Mouse (Mus musculus) hindbrain, embryonic 15.5 days (tissue): ENCODE measurements around the gene Gatb. TPM values are rescaled to one million over a fixed set of nuclear protein-coding genes. Genes with fewer than 3 reads are reported as not detected.
"Not testable (repeated sequence)": the region's sequence is repeated elsewhere in the genome, so short reads cannot be mapped to it uniquely, and the experiment has no call there.

ENCODE experiments used
- ATAC-seq: fragments of 200-750 bp; cut with Nextera tagmentation; 2 replicates; pipeline ENCODE4 v1.8.0; 2017; ENCODE audit warnings: low read depth, moderate number of reproducible peaks, moderate TSS enrichment; ENCODE audit not compliant: low FRiP score
- H3K27ac ChIP-seq: fragments of 300-500 bp; sonication (generic); replicated peaks from 2 replicates; pipeline ENCODE4 v1.5.1; 2015; ENCODE audit warnings: mild to moderate bottlenecking, inconsistent platforms
- H3K27me3 ChIP-seq: fragments of 300-500 bp; sonication (generic); 2 replicates; pipeline ENCODE4 v1.6.1; 2015; ENCODE audit warnings: control low read depth, inconsistent platforms
- H3K36me3 ChIP-seq: fragments of 300-500 bp; sonication (generic); 2 replicates; pipeline ENCODE4 v1.6.1; 2015; ENCODE audit warnings: control low read depth, inconsistent platforms
- H3K4me1 ChIP-seq: fragments of 300-500 bp; sonication (generic); replicated peaks from 2 replicates; pipeline ENCODE4 v1.6.1; 2015; ENCODE audit warnings: control low read depth, inconsistent platforms
- H3K4me2 ChIP-seq: fragments of 300-500 bp; sonication (generic); 2 replicates; pipeline ENCODE4 v1.6.1; 2015; ENCODE audit warnings: moderate library complexity, mild to moderate bottlenecking, inconsistent platforms
- H3K4me3 ChIP-seq: fragments of 300-500 bp; sonication (generic); 2 replicates; pipeline ENCODE4 v1.5.1; 2015; ENCODE audit warnings: mild to moderate bottlenecking, inconsistent platforms
- H3K9ac ChIP-seq: fragments of 300-500 bp; sonication (generic); 2 replicates; pipeline ENCODE4 v1.6.1; 2015; ENCODE audit warnings: inconsistent platforms
- H3K9me3 ChIP-seq: fragments of 300-500 bp; sonication (generic); 2 replicates; pipeline ENCODE4 v1.6.1; 2016; ENCODE audit warnings: control low read depth, inconsistent platforms
- WGBS: fragments of 180-500 bp; shearing (Covaris S2); methylation state at CpG from one replicate; pipeline ENCODE4 v1.1.7; 2015; 5-methylcytosine and 5-hydroxymethylcytosine counted together
- polyA plus RNA-seq: library from polyadenylated mRNA; unstranded; fragments of >200 nt; fragmentation: Nextera tagmentation; extraction: Ambion mirVana; gene quantifications from 2 replicates; pipeline ENCODE4 v1.2.1, GENCODE M21; 2015

The Gatb gene
- polyA plus RNA-seq, 1 experiment from 2014 or later: 20.1 TPM

- Histone ChIP-seq H3K36me3 (no peaks in the 10 kb centered on the region), H3K4me1 (0 out of 2 replicates have a peak, but pooled peaks cover 4% of the 10 kb centered on the region), H3K4me2 (no peak overlapping the region), H3K27me3 (no peaks in the 10 kb centered on the region), H3K9me3 (no peaks in the 10 kb centered on the region), H3K9ac (no peak overlapping the region), H3K4me3 (no peak overlapping the region), H3K27ac (no peak overlapping the region)
- no peak for ATAC-seq
- WGBS: 61% methylated on average over 2 of the region's 2 CpGs
Measured at GRCm38 (mm10) chr3:85571276-85571675, 2.6 kb upstream of the Gatb start.

- H3K36me3 ChIP-seq, H3K4me2 ChIP-seq, H3K27ac ChIP-seq, H3K4me1 ChIP-seq, H3K4me3 ChIP-seq, H3K9me3 ChIP-seq, H3K9ac ChIP-seq, H3K27me3 ChIP-seq, ATAC-seq: not testable (repeated sequence)
- WGBS: 94% methylated on average over 8 of the region's 8 CpGs
Measured at GRCm38 (mm10) chr3:85572502-85572901, 1.4 kb upstream of the Gatb start.

GRCm38 (mm10) chr3:85573216-85573863 lies 579 bp upstream of the Gatb start:
- peak overlapping the region; percentile 11; the same call in 1 of the 2 replicates for H3K9ac ChIP-seq
- no peak for ATAC-seq
- H3K27ac ChIP-seq: peak overlapping the region; percentile 60
- 24% methylated on average over 6 of the region's 6 CpGs for WGBS
- H3K27me3 ChIP-seq: no peaks in the 10 kb centered on the region
- peak overlapping the region; percentile 76 for H3K4me2 ChIP-seq
- H3K9me3 ChIP-seq: no peaks in the 10 kb centered on the region
- H3K36me3 ChIP-seq: no peaks in the 10 kb centered on the region
- H3K4me1 ChIP-seq: 0 out of 2 replicates have a peak, but pooled peaks cover 4% of the 10 kb centered on the region
- H3K4me3 ChIP-seq: peak overlapping the region; percentile 73

- Histone ChIP-seq H3K4me3 (no peak overlapping the region), H3K27me3 (no peaks in the 10 kb centered on the region), H3K9ac (no peak overlapping the region), H3K4me2 (no peak overlapping the region), H3K27ac (no peak overlapping the region), H3K9me3 (no peaks in the 10 kb centered on the region), H3K36me3 (no peaks in the 10 kb centered on the region), H3K4me1 (no peaks in the 10 kb centered on the region)
- no peak for ATAC-seq
- WGBS: 85% methylated on average over 2 of the region's 2 CpGs
Measured at GRCm38 (mm10) chr3:85582726-85583125, 8.8 kb downstream of the Gatb start.

GRCm38 (mm10) chr3:85583194-85583593 lies 9.3 kb downstream of the Gatb start:
- ATAC-seq: no peak
- H3K4me3 ChIP-seq: no peak overlapping the region
- WGBS: 84% methylated on average over 5 of the region's 5 CpGs

GRCm38 (mm10) chr3:85584966-85585365 lies 11.0 kb downstream of the Gatb start:
- Histone ChIP-seq H3K9ac (no peak overlapping the region), H3K4me1 (no peaks in the 10 kb centered on the region), H3K36me3 (no peaks in the 10 kb centered on the region), H3K9me3 (no peaks in the 10 kb centered on the region), H3K27ac (no peak overlapping the region), H3K4me2 (no peak overlapping the region), H3K4me3 (no peak overlapping the region), H3K27me3 (no peaks in the 10 kb centered on the region)
- 92% methylated on average over 4 of the region's 4 CpGs for WGBS
- ATAC-seq: no peak

More at GRCm38 (mm10) chr3:85583194-85583593, 9.3 kb downstream of the Gatb start:
- H3K27ac ChIP-seq: no peak overlapping the region
- no peak overlapping the region for H3K4me2 ChIP-seq
- no peaks in the 10 kb centered on the region for H3K9me3 ChIP-seq
- no peaks in the 10 kb centered on the region for H3K27me3 ChIP-seq
- no peaks in the 10 kb centered on the region for H3K4me1 ChIP-seq
- no peak overlapping the region for H3K9ac ChIP-seq
- H3K36me3 ChIP-seq: no peaks in the 10 kb centered on the region

GRCm38 (mm10) chr3:85588701-85589100 lies 14.8 kb downstream of the Gatb start:
- WGBS: 65% methylated on average over 2 of the region's 2 CpGs
- Histone ChIP-seq H3K9me3 (no peaks in the 10 kb centered on the region), H3K27me3 (no peaks in the 10 kb centered on the region), H3K4me3 (no peak overlapping the region), H3K4me2 (no peak overlapping the region), H3K27ac (no peak overlapping the region), H3K9ac (no peak overlapping the region), H3K4me1 (no peaks in the 10 kb centered on the region), H3K36me3 (no peaks in the 10 kb centered on the region)
- ATAC-seq: no peak

- Histone ChIP-seq H3K9me3 (no peaks in the 10 kb centered on the region), H3K4me1 (no peaks in the 10 kb centered on the region), H3K4me3 (no peak overlapping the region), H3K4me2 (no peak overlapping the region), H3K36me3 (no peaks in the 10 kb centered on the region), H3K9ac (no peak overlapping the region), H3K27ac (no peak overlapping the region), H3K27me3 (no peaks in the 10 kb centered on the region)
- no peak for ATAC-seq
- WGBS: 87% methylated on average over 3 of the region's 3 CpGs
Measured at GRCm38 (mm10) chr3:85590090-85590754, 16.3 kb downstream of the Gatb start.

GRCm38 (mm10) chr3:85592067-85592466 lies 18.1 kb downstream of the Gatb start:
- WGBS: 82% methylated on average over 4 of the region's 4 CpGs
- H3K9ac ChIP-seq: no peak overlapping the region
- ATAC-seq: no peak

GRCm38 (mm10) chr3:85592640-85593252 lies 18.8 kb downstream of the Gatb start:
- Histone ChIP-seq H3K4me3 (no peak overlapping the region), H3K36me3 (no peaks in the 10 kb centered on the region), H3K9me3 (no peaks in the 10 kb centered on the region), H3K4me2 (no peak overlapping the region), H3K27ac (no peak overlapping the region), H3K27me3 (no peaks in the 10 kb centered on the region), H3K4me1 (no peaks in the 10 kb centered on the region), H3K9ac (no peak overlapping the region)
- no peak for ATAC-seq
- 93% methylated on average over 5 of the region's 5 CpGs for WGBS

More at GRCm38 (mm10) chr3:85592067-85592466, 18.1 kb downstream of the Gatb start:
- Histone ChIP-seq H3K9me3 (no peaks in the 10 kb centered on the region), H3K36me3 (no peaks in the 10 kb centered on the region), H3K4me2 (no peak overlapping the region), H3K27me3 (no peaks in the 10 kb centered on the region), H3K4me3 (no peak overlapping the region), H3K27ac (no peak overlapping the region), H3K4me1 (no peaks in the 10 kb centered on the region)

GRCm38 (mm10) chr3:85594452-85594851 lies 20.5 kb downstream of the Gatb start:
- WGBS: 85% methylated on average over 3 of the region's 3 CpGs
- Histone ChIP-seq H3K4me1 (no peaks in the 10 kb centered on the region), H3K27ac (no peak overlapping the region)

GRCm38 (mm10) chr3:85599526-85599925 lies 25.6 kb downstream of the Gatb start:
- no peaks in the 10 kb centered on the region for H3K36me3 ChIP-seq
- no peak overlapping the region for H3K9ac ChIP-seq
- no peak overlapping the region for H3K4me2 ChIP-seq
- H3K4me3 ChIP-seq: no peak overlapping the region
- H3K4me1 ChIP-seq: peaks cover 17% of the 10 kb centered on the region
- H3K27ac ChIP-seq: no peak overlapping the region
- no peaks in the 10 kb centered on the region for H3K9me3 ChIP-seq
- no peaks in the 10 kb centered on the region for H3K27me3 ChIP-seq
- ATAC-seq: no peak
- WGBS: 81% methylated on average over 3 of the region's 3 CpGs

More at GRCm38 (mm10) chr3:85594452-85594851, 20.5 kb downstream of the Gatb start:
- H3K4me3 ChIP-seq: no peak overlapping the region
- H3K4me2 ChIP-seq: no peak overlapping the region
- ATAC-seq: no peak
- H3K9ac ChIP-seq: no peak overlapping the region
- H3K9me3 ChIP-seq: no peaks in the 10 kb centered on the region
- H3K27me3 ChIP-seq: no peaks in the 10 kb centered on the region
- H3K36me3 ChIP-seq: no peaks in the 10 kb centered on the region
